Mouse (Mus musculus): ENCODE data around the gene Sema6b.

Gene Sema6b

DNA sequence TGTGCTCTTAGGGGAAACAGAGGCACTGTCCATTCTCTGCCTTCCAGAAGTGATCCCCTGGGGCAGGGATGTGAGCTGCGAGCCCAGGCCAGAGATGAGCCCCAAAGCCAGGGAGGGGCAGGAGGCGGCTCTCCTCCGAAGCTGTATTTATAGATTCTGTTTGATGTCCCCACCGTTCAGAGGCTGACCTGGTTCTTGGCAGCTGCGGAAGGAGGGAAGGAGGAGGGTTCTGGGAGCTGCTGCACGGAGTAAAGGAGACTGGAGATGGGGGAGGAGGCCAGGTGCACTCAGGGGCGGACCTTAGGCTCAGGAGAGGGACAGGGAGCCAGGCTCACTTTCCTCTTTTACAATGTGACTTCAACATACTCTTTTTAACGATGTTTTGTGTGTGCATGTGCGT is 6.0 kb upstream of the Sema6b start:
- DNase-seq (ENCODE audit: low read depth, low spot score): peak; percentile 63

DNA sequence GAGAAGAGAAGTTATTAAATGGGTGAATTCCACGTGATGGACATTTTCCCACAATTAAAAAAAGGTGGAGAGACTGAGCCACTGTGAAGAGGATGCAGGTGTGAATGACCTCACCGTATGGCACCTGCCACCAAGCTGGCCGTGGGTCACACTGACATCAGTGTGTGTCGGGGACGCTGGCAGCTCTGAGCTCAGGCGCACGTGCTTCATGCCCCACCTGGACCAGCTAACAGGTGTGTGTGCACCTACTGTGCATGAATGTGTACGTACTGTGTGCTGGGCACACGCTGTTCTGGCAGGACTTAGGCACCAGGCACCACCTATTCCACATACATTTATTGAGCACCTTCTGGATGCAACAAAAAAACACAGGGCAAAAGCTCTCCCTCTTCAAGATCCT is 4.4 kb upstream of the Sema6b start:
- DNase-seq (ENCODE audit: low read depth, low spot score): no peak

DNA sequence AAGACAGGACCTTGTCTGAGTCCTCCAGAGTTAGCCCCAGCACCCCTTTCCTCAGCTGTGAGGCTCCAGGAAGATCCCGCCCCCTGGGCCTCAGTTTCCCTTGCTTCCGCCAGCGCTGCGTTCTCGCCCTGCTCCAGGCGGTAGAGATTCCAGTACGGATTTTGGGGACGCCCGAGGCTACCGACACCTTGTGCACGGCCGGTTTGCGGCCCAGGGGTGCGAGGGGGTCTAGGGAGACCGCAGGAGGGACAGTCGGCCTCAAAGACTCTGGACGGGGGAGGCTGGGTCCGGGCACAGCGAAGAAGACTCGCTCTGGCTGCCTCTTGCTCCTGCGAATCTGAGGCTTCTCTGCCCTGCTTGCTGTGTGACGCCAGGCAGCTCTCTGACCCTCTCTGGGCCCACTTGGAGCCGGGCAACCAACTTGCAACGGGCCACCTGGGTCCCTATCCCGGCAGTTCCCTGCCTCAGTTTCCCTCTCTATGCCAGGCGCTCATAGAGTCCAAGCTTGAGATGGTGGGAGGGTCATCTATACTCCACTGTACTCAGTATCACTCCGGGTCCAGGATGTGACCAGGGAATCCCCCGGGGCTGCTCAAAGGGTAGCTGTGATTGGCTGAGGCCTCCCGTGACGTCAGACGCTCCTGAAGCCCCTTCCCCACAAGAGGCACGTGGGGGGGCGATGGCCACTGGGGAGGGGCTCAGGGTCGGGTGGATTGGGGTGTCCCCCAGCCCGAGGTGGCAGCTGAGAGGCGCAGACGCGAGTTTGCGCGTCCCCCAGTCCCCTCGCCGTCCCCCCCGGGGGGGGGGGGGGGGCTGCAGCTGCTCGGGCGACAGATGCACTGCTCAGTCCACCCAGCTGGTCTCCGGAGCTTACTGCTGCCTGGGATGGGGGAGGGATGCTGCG is 1.8 kb upstream of the Sema6b start:
- DNase-seq (ENCODE audit: low read depth, low spot score): peak; percentile 83

- DNase-seq (ENCODE audit: low read depth, low spot score): peak; percentile 58
These were observed 788 bp downstream of the Sema6b start for GRCm38 (mm10) chr17:56139355-56139754.

DNA sequence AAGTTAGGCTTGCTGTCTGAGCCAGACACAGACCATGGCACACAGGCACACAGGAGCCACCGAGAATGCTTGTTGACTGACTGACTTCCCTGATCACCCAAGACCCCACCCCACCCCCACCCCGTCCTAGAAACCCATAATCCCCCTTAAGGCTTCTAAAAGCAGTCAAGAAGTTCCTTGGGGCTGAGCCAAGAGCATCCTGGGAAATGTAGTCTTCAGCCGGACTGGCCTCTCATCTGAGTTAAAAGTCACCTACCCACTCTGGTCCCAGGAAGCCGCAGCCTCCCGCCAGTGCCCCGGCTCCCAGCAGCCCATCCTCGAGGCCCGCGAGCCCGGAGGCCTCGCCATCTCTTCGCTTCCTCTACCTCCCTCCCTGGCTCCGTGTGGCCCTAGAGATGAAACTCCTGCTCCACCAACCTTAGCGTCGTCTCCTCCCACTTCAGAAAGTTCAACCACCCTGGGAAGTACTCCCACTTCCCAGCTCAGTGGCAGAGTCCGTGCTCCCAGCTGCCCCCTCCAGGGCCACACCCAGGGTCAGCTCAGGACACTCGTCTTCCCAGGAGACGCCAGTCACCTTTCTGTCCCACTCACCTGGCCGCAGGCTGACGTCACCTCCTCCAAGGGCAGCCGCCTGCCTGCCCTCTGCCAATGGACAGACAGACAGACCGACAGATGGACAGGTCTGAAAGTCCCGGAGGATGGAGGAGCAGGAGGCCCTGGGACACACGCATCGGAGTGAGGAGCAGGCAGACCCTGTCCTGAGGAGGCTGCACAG is 2.1 kb downstream of the Sema6b start:
- DNase-seq (ENCODE audit: low read depth, low spot score): peak; percentile 54

DNA sequence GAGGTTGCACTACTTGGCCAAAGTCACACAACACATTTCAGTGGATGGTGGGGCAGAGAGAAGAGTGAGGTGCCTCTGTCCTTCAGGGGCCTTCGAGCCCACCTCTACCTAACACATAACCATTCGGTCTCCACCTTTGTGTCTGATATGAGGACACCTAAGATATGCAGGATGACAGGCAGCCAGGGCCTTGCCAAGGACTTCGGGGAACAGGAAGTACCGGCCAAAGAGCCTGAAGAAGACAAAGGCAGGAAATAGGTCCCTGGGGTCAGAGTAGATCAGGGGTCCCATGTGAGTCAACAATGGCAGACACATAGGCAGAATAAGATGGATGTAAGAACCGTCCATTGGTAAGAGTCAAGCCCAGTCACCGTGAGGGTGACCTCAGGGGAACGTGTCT is 3.6 kb downstream of the Sema6b start:
- DNase-seq (ENCODE audit: low read depth, low spot score): no peak

DNA sequence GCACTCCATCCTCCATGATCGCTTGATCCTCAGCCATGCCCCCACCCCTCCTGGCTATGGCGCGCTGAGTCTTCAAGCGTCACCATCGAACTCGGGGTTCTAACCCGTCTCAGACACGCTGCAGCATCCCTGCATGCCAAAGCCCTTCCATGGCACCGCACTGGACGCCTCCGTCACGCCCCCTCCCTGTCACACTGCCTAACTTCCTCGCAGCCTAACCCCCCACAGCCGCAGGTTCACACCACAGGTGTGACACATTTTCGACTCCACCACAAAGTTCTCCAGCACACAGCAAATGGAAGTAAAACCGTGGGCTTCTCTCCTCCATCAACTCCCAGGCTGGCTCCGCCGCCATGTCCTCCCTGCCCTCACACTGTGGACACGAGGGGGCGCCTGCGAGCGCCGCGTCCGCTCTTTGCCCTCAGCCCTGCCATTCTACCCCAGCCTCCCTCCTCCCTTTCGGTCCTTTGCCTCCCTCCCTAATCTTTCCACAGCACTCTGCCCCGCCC is 5.6 kb downstream of the Sema6b start:
- peak; percentile 54 for DNase-seq (ENCODE audit: low read depth, low spot score)

DNA sequence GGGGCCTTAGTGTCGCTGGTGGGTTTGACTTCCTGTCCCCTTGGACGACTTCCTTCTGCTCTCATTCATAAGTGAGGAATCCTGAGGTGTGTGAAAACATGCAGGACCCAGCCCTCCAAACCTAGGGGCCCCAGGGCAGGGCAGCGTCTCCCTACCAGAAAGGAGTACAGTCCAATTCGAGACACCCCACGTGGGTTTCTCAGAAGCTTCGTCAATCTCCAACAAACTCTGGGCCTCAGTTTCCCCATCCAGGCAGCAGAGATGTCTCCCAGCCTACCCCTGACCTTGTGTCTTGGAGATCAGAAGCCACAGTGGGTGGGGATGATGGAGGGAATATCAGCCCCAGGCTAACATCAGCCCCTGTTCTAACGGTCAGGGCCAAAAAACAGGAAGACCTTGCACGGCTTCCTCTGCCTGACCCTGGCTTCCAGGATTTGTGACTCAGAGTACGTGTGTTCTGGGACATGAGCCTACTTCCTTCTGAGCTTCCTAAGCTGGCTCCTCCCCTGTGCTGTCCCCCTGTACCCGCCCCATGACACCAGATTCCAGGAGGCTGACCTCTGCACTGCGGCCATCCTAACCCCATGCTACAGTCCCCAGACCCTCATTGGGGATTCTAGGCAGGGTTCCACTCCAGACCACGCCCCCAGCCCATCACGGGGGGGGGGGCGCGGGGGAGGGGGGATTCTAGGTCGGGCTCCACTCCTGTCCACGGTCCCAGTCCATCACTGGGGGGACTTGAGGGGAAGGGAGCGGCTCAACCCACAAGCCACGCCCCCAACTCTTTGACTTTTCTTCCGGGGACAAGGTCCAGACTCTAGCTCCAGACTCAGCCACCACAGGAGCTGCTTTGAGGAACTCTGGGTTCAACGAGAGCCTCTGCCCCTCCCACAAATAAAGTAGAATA is 6.4 kb downstream of the Sema6b start:
- peak; percentile 48 for DNase-seq (ENCODE audit: low read depth, low spot score)

DNA sequence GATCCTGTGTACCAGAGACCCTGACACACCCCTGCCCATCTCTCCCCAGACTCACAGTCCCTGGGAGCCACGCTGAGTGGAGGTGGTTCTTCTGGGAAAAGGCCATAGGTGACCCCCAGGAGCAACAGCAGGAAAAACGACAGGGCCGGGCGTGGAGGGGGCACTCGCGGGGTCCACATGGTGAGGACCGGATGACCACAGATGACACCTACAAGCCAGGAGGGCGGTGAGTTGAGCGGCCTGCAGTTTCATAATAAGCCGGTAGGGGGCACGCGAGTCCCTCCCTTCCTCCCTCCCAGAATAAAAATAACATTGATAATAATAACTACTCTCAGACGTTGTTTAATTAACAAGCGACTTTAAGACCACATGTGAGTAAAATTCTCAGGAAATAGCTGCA is 7.5 kb downstream of the Sema6b start:
- peak; percentile 53 for DNase-seq (ENCODE audit: low read depth, low spot score)

DNA sequence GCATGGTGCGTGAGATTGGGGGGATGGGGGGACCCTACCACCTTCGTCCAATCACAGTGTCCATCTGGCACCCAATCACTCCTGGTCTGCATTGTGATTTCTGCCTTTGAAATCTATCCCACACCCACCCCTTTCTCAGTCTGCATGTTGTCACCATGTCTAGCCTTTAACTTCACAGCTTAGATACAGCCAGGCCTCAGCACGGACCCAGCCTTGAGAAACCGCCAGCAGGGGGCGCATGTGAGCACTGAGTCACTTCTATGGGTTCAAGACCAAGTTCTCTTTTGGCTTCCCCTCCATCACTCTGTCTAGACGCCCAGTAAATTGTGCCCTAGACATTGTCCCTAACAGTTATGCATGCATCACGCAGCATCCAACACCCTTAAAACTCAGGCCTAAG is 8.3 kb downstream of the Sema6b start:
- DNase-seq (ENCODE audit: low read depth, low spot score): peak; percentile 73

DNA sequence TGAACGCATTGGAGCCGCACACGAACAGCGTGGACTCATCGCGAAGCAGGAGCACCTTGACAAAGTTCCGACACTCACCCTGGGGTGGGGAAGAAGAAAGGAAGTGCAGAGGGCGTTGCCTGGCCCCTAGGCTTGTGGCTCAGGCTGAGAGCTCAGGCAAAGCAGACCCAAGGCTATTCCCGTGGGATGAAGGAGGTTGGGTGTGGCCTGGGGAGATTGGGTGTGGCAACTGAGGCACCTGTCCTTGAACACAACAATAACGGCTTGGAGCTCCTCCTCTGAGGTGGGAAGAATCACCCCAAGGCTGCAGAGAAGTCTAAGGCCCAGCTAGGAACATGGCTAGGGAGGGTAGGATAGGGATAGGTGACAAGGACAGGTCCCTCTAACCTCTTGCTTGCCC is 9.0 kb downstream of the Sema6b start:
- DNase-seq (ENCODE audit: low read depth, low spot score): no peak

- no peak for DNase-seq (ENCODE audit: low read depth, low spot score)
These were observed 11.9 kb downstream of the Sema6b start for GRCm38 (mm10) chr17:56128246-56128645.

DNA sequence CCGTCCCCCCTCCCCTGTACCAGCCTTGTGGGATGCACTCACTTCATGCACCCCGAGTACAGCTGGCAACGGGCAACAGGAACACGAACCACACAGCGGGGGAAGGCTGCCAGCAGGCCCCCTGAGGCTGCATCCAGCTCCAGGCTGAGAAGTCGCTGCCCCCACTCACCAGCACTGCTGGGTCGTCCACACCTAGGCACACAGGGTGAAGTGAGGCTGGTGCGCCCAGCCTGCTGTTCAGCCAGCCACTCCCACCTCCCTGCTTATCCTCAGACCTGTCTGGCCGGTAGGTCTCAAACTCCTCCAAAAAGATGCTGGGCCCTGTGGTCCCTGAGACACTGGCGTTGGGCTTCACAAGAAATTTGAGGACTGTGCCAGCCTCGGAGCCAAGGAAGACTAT is 14.0 kb downstream of the Sema6b start:
- DNase-seq (ENCODE audit: low read depth, low spot score): no peak

- no peak for DNase-seq (ENCODE audit: low read depth, low spot score)
These were observed 14.9 kb downstream of the Sema6b start for GRCm38 (mm10) chr17:56125276-56125630.

DNA sequence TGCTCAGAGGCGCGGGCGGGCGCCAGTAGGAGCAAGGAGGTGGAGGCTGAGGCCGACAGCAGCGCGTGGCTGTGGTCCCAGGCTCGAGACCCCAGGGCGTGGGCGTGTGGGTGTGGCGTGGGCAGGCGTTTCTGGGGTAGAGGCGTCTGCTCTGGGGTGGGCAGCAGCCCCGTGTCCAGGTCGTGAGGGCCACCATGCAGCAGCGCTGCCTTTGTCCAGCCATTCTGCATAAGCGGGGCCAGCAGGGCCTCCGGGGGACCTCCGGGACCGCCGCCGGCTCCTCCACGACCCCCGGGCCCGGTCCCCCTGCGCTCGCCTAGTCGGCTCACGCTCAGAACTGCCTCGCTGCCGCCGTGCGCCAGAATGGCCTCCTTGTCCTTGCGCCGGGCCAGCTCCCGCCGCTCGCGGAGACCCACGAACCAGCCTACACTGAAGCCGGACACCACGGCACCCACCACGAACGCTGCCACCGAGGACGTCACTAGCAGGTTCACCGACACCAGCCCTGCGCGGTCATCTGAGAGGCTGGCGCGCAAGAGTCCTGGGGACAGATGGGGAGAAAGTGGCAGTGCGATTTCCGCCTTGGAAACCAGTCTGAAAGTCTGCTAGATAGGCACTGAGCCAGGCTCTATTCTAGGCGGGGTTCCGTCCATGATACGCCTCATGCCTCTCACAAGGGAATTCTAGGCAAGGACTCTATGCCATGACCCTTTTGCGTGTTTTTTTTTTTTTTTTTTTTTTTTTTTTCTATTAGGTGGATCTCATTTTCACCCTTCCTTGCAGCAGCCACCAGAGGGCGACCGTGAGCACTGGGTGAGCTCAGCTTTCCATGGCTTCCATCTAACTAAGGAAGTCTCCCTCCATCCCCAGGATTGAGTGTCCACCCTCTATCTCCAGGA is 15.5 kb downstream of the Sema6b start:
- peak; percentile 78 for DNase-seq (ENCODE audit: low read depth, low spot score)

DNA sequence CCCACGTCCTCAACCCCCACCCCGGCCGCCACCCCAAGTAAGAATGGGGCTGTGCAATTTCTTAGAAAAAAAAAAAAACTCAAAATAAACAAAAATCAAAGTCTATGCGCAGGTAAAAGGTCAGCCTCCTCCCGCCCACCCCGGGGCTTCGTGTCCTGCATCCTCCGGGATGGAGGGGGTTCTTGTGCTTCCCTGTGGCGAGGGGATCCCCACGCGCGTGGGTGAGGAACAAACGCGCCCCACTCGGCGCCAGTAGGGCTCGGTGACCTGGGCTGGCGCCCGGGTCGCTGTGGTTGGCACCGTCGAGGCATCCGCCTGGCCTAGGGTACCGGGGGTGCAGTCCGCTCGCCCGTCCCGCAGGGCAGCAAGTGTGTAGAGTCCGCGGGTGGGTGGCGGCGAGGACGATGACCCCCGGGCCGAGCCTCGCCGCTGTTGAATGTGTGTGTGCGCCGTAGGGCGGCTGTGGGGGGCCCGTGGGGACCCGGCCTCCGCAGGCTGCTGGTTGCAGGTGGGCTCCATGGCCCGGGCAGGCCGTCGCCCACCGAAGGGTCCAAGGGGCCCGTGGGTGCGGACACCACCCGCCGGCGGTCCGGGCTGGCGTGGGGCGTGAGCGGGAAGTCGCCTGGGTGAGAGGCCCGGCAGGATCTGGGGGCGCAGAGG is 16.3 kb downstream of the Sema6b start:
- DNase-seq (ENCODE audit: low read depth, low spot score): no peak

DNA sequence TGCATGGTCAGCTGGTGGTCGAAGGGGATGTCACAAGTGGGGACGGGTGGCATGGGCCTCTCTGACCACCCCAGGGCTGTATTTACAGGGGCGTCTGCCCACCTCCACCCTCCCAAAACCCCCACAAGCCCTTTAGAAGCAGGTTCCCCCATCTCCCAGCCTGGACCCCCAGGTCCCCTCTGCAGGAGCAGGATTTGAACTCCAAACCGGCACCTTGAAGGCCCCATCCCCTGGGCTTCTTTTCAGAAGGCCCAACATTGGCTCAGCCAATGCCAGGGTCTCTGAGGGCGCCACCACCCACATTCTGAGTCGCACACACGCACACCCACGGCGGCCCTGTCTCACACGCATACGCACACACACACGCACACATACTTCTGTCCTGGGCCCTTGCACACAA is 17.0 kb downstream of the Sema6b start:
- no peak for DNase-seq (ENCODE audit: low read depth, low spot score)

GRCm38 (mm10) chr17:56121826-56122225 is 18.3 kb downstream of the Sema6b start, which contains the start of gene Lrg1:
Lrg1 (minus strand) TSS chr17:56122001.
- no peak for DNase-seq (ENCODE audit: low read depth, low spot score)

DNA sequence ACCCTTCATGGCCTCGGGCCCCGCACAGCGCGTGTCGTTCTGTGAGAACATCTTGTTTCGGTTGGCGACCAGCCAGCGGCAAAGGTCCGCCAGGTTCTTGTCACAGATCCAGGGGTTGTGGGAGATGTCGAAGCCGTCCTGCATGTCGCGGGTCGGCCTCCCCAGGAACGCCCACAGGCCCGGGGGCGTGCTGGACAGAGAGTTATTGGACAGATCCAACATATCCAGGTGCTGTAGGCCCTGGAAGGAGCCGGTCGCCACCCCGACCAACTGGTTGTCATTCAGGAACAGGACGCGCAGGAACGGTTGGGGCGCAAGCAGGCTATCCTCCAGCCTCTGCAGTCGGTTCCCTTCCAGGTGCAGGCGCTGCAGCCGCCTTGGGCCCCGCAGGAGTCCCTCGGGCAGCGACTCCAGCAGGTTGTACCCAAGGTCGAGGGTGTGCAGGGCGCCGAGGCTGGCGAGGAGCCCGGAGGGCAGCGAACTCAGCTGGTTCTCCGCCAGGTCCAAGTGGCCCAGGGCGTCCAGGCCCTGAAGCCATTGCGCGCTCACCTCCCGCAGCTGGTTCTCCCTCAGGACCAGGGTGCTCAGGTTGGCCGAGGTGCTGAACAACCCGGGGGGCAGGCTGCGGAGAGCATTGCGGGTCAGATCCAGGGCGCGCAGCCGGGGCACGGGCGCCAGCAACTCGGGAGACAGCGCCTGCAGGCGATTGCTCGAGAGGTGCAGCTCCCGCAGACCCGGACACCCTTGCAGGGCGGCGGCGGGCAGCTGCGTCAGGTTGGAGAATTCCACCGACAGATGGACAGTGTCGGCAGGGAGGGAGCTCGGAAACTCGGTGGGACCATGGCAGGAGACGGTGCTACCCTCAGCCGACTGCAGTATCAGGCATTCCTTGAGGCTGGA is 19.9 kb downstream of the Sema6b start:
- DNase-seq (ENCODE audit: low read depth, low spot score): peak; percentile 34
